Mouse (Mus musculus) heart, postnatal 4 days (tissue): ENCODE data around the gene Fbln1. TPM values are rescaled to one million over a fixed set of nuclear protein-coding genes. Genes with fewer than 3 reads are reported as not detected.

Experiments
- DNase-seq: peaks from one replicate; pipeline ENCODE4 v3.0.0; 2021
- total RNA-seq, 2 experiments: library from RNA; stranded (reverse); gene quantifications; 2 replicates each; pipeline ENCODE4 v1.2.3; 2021

Fbln1 gene
- total RNA-seq, result 10 to 100 TPM; 69.2 to 71.4 TPM

GRCm38 (mm10) chr15:85205792-85206702, at the start of gene Fbln1:
Gene Fbln1, plus strand, starts transcription at chr15:85205949.
- peak; percentile 83 for DNase-seq

- DNase-seq, result no peak
Observed at GRCm38 (mm10) chr15:85156198-85156597, 49.6 kb upstream of the Fbln1 start.

GRCm38 (mm10) chr15:85161416-85161815, 44.3 kb upstream of the Fbln1 start:
- DNase-seq, result no peak

GRCm38 (mm10) chr15:85162693-85163663, 42.8 kb upstream of the Fbln1 start:
- DNase-seq, result peak; percentile 64

GRCm38 (mm10) chr15:85166433-85166933, 39.3 kb upstream of the Fbln1 start:
- DNase-seq, result no peak

GRCm38 (mm10) chr15:85167086-85167679, 38.6 kb upstream of the Fbln1 start:
- DNase-seq, result no peak

GRCm38 (mm10) chr15:85172054-85172453, 33.7 kb upstream of the Fbln1 start:
- peak; percentile 57 for DNase-seq

- no peak for DNase-seq
Observed at GRCm38 (mm10) chr15:85173425-85173824, 32.3 kb upstream of the Fbln1 start.

- DNase-seq, result no peak
Observed at GRCm38 (mm10) chr15:85174060-85174459, 31.7 kb upstream of the Fbln1 start.

- DNase-seq, result peak; percentile 55
Observed at GRCm38 (mm10) chr15:85177576-85177975, 28.2 kb upstream of the Fbln1 start.

GRCm38 (mm10) chr15:85178172-85178571, 27.6 kb upstream of the Fbln1 start:
- DNase-seq, result peak; percentile 42

GRCm38 (mm10) chr15:85179528-85180180, 26.1 kb upstream of the Fbln1 start:
- peak; percentile 40 for DNase-seq

- no peak for DNase-seq
Observed at GRCm38 (mm10) chr15:85180368-85180767, 25.4 kb upstream of the Fbln1 start.

- no peak for DNase-seq
Observed at GRCm38 (mm10) chr15:85182063-85182462, 23.7 kb upstream of the Fbln1 start.

GRCm38 (mm10) chr15:85186916-85187315, 18.8 kb upstream of the Fbln1 start:
- DNase-seq, result peak; percentile 50

GRCm38 (mm10) chr15:85188167-85188778, 17.5 kb upstream of the Fbln1 start:
- no peak for DNase-seq

- peak; percentile 38 for DNase-seq
Observed at GRCm38 (mm10) chr15:85200446-85201289, 5.1 kb upstream of the Fbln1 start.

- DNase-seq, result no peak
Observed at GRCm38 (mm10) chr15:85202199-85202598, 3.5 kb upstream of the Fbln1 start.

GRCm38 (mm10) chr15:85202787-85203186, 3.0 kb upstream of the Fbln1 start:
- DNase-seq, result no peak

- no peak for DNase-seq
Observed at GRCm38 (mm10) chr15:85204383-85204782, 1.4 kb upstream of the Fbln1 start.
